Mouse (Mus musculus) brain, adult 2 months (tissue): ENCODE measurements at regions not wholly inside any gene's neighbourhood (a gene's known extent, or its start where the extent isn't known, plus 50 kb on each side); places are given as distances from the start of the nearest gene placed in this dataset.

Experiments
- DNase-seq: peaks from one replicate; pipeline ENCODE4 v3.0.0; 2011; ENCODE audit warnings: low read depth, low spot score

- DNase-seq, result no peak
These were observed 221.9 kb upstream of the Cdh5 start for GRCm38 (mm10) chr8:103879505-103879904.

- no peak for DNase-seq
These were observed 220.8 kb upstream of the Cdh5 start for GRCm38 (mm10) chr8:103880431-103881145.

- peak; percentile 55 for DNase-seq
These were observed 220.3 kb upstream of the Cdh5 start for GRCm38 (mm10) chr8:103881146-103881486.

- no peak for DNase-seq
These were observed 216.3 kb upstream of the Cdh5 start for GRCm38 (mm10) chr8:103884873-103885780.

GRCm38 (mm10) chr8:103894589-103894988 is 206.8 kb upstream of the Cdh5 start:
- DNase-seq, result peak; percentile 18

DNA sequence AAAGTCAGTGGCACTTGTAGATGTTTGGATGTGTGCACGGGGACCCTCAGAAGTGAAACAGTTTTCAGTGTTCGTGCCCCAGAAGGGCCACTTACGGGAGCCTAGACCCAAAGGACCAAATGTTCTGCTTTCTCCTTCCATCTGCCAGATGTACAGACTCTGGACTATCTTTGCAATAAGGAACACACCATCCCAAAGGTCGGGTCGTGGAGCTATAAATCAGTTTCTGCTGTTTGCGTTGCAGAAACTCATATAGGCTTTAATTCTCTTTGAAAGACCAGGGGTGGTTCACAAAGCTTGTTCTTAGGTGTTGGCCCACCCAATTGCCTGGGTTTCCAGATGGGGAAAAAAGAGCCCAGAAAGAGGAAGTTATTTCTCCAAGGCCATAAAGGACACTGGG is 206.3 kb upstream of the Cdh5 start:
- no peak for DNase-seq

DNA sequence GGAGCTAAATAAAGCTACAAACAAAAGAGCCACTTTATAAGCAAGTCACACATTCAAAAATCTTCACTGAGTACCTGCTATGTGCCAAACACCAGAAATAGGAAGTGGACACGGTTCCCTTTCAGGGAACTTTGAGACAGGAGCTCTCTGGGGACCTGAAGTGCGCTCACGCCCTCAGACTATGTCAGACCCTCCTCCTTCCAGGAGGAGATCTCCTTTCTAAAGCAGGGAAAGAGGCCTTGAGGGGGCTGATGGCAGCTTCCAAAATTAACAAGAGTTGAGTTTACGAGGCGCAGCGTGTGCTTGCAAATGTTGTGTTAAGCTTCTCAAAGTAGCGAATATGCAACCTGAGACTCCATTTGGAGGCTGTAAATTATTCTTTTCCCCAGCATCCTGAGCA is 204.0 kb upstream of the Cdh5 start:
- DNase-seq, result peak; percentile 47

DNA sequence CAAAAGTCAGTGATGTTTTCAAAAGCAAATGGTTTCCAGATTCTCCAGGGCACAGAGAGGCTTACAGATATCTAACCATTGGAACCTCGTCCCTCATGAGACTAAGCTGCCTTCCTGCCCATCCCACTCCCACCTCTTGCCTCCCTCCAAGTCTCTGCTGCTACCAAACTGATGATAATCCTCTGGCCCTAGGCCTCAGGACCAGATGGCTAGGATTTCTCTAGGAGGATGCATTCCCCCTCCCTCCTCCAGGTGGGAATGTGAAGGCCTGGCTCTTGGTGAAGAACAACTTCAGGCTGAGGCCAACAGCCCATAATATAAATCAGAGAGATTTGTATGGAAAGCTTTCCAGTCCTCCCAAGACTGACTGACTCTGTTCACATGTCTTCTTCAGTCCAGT is 198.9 kb upstream of the Cdh5 start:
- DNase-seq, result no peak

DNA sequence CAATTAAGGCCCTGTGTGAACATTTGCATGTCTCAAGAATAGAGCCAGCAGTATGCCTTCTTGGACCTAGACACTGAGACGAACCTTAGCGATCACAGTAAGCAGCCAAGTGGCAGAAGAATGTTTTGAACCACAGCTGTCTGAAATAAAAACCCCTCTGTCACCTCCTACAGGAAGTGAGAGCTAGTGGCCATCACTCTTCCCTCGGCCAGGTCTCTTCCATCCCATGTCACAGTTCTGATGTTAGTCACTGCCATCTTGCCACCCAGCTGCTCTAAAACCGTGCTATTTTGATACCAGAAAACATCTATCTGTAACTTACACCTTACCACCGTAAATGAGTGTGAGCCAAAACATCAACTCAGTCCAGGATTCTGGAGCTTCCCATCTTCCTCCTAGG is 197.8 kb upstream of the Cdh5 start:
- DNase-seq, result peak; percentile 9

DNA sequence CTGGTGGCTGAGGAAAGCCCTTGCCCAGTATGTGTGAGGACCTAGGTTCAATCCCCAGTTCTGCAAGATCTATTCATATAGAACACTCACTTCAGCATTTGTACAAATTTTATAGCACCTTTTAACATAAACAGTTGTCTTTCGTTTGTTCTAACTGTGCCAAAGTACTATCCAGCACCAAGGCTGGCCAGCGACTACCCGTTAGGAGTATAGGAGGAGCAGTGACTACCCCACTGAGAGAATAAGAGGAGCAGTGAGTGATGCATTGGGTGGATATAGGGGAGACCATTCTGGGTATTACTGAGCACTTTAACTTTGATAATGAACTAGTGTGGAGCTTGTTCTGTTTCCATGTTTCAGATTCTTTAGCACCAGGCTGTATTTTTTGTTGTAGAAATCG is 193.8 kb upstream of the Cdh5 start:
- DNase-seq, result no peak

- no peak for DNase-seq
These were observed 190.0 kb upstream of the Cdh5 start for GRCm38 (mm10) chr8:103911287-103912015.

DNA sequence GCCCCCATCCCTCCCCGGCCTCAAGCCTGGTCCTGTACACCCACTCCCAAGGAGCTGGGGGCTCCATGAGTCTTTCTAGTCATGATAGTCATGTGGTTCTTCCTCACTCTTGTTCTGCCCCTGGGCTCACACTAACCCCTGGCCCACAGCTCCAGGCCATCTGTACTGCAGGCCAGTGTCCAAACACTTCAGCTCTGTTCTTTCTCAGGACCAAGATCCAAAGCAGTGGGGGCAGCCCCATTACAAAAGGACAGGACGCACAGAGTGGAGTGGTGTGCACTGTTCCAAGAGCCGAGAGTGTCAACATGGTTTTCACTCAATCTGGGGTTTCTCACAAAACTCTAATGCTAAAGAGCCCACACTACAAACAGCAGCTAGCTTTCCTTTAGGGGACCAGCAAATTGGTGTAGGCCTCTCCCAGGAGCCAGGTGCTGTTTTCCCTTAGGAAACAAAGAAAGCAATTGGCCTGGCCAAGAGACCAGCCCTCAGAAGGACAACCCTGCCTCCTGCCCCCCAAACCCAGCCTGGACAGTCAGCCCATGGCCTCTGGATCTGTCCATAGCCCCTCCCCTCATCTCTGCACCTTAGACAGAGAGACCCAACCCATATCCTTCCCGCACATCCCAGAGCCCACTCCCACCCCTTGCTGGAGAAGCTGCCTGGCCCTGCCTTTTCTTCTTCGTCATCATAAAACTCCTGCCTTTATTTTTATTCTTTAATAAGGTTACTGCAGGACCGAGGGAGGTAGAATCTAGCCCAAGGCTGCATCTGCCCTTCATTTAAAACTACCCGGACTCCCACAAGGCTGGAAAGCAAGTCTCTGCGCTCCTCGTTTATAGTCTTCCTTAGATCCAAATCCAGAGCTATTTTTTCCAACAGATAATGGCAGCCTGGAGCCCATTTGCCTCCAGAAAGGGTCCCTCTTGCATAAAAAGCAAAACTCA is 188.2 kb upstream of the Cdh5 start:
- DNase-seq, result no peak

DNA sequence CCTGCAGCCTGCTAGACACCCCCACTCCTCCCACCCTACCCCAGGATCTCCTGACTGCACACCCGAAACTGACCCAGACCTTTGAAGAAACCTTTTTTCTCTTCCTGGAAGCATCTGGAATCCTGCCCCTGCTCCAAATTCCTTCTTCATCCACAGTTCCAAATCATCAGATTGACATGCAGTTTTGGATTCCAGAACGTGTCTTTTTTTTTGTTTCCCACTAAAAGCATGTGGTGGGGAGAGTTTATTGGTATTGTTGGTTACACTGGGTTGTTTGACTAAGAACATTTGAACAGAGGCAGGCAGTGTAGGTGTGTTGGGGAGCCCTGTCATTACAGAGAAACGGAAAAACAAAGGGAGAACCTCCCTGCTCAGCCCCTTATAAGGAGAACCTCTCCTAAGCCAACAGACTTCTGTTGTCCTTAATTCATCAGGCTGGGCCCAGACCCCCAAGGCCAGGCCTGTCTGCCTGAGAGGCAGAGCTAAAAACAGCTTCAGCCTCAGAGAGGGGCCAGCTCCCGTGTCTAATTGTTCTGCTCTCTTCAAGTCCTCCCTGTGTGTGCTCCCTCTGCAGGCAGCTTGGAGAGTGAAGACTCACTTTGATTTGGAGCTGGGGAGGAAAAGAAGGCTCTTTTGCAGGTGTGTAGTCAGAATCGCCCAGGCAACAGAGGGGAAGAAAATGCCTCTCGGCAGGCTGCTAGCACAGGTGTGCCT is 187.3 kb upstream of the Cdh5 start:
- DNase-seq, result peak; percentile 81

GRCm38 (mm10) chr8:103919324-103919723 is 182.1 kb upstream of the Cdh5 start:
- no peak for DNase-seq

GRCm38 (mm10) chr8:103921621-103922020 is 179.8 kb upstream of the Cdh5 start:
- DNase-seq, result no peak

DNA sequence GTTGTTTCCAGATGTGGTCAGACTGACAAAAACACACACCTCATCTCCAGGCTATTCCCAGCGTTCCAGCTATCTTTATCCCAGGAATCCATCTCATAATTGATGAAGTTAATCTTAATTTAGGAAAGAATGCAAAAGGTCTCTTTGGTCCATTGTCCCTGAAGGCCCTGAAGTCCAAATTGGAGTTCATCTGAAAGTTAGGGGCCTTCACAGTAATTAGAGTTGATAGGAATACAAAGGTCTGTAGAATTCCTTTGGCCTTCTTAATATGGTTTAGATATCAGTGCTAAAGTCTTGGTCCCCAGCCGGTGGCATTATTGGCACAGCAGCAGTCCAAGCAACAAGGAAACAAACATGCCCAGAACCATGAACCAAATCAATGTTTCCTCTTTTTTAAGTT is 178.7 kb upstream of the Cdh5 start:
- DNase-seq, result no peak

GRCm38 (mm10) chr8:103932681-103933080 is 168.7 kb upstream of the Cdh5 start:
- DNase-seq, result no peak

- DNase-seq, result peak; percentile 53
These were observed 164.9 kb upstream of the Cdh5 start for GRCm38 (mm10) chr8:103936491-103936890.

DNA sequence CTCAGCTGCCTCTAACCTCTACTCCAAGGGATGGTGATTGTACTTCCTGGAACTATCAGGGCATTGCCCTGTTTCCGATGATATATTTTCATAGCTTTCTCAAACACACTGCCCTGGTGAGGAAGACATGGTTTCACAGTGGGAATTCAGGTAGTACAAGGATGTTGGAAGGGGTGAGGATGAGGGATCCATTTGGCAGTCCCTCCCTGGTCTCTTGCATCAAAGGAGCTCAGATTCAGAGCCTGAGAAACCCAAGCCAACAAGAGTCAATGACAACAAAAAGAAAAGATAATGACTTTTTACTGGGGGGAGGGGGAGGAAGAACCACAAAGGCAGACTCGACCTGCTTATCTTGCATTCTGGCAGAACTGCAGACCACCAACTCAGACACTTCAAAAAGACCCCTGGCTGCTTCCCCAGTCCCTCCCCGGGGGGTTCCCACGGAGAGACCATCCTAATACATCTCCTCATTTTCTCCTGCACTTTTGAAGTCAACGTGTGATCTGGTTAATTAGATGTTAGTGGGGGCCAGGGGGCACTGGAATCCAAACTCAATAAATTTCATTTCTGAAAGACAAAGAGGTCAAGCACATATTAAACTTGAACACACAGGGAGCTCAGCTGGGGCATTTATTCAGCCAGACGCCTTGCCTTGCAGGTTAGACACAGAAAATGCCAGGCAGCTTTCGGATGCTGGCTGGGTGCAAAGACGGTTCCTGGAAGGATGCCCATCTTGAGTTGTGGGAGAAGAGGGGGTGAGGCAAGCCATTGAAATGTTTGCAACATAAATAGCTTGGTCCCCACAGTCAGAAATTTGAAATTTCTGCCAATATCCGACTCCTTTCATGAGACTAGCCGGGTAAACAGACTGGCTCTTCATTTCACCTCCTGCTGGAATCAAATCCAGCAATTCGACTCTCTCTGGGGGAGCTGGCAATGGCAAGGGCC is 162.9 kb upstream of the Cdh5 start:
- DNase-seq, result peak; percentile 85
